26 mouse cellular contexts compared by ENCODE assay signal in the genomic region with DNA sequence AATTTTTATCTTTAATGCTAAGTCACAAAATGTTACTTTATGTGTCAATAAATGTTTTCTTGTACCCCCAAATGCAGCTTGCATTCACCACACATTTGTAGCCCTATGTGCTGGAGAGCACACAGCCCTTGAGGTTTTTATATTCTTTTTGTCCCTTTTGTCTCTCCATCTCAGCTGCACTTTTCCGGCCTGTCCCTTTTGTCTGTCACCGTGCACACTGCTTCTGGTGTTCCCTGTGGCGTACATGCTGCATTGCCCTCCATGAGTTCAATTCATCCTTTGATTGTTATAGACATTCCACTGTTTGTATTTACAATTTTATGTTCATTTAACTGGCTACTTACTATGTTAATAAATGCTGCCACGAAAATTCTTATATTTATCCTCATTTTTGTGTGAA.
DNase-seq lines count a peak whose midpoint lies in the region; ATAC-seq and TF ChIP-seq lines count a peak whose summit lies in the region.
"Had no signal": no experiment of that assay in that cellular context is flagged by ENCODE, and none has a peak within 500 bp of the region (broad histone marks: within the 10 kb centered on the region; RNA-seq: fewer than 3 reads in every experiment).

No protein-coding gene starts in this region.

- no peaks in the 10 kb centered on the region for H3K9me3 ChIP-seq in forebrain, embryonic 11.5 days (ENCODE audit: control insufficient read depth, low read length)
- H3K9me3 ChIP-seq in forebrain, embryonic 10.5 days, result no peaks in the 10 kb centered on the region
- H3K9me3 ChIP-seq in midbrain, embryonic 13.5 days, result no peaks in the 10 kb centered on the region
- H3K9me3 ChIP-seq in midbrain, embryonic 16.5 days (replicated peaks; ENCODE audit: control insufficient read depth, low read length, poor library complexity, severe bottlenecking), result no peaks in the 10 kb centered on the region
- H3K9me3 ChIP-seq in forebrain, embryonic 15.5 days, result no peaks in the 10 kb centered on the region
- no peaks in the 10 kb centered on the region for H3K9me3 ChIP-seq in intestine, embryonic 16.5 days (ENCODE audit: control insufficient read depth, low read length)
- H3K9me3 ChIP-seq: embryonic facial prominence, embryonic 12.5 days; embryonic facial prominence, embryonic 15.5 days; heart, embryonic 10.5 days; heart, embryonic 13.5 days; hindbrain, embryonic 12.5 days; hindbrain, embryonic 15.5 days; intestine, embryonic 15.5 days had no signal

- H3K27me3 ChIP-seq in forebrain, embryonic 11.5 days (ENCODE audit: control insufficient read depth, insufficient read depth, low read length), result no peaks in the 10 kb centered on the region
- no peaks in the 10 kb centered on the region for H3K27me3 ChIP-seq in forebrain, embryonic 10.5 days (ENCODE audit: poor library complexity, severe bottlenecking)
- H3K27me3 ChIP-seq in midbrain, embryonic 13.5 days, result no peaks in the 10 kb centered on the region
- H3K27me3 ChIP-seq in midbrain, embryonic 16.5 days (ENCODE audit: control insufficient read depth, insufficient read depth, low read depth, low read length), result no peaks in the 10 kb centered on the region
- no peaks in the 10 kb centered on the region for H3K27me3 ChIP-seq in forebrain, embryonic 15.5 days
- no peaks in the 10 kb centered on the region for H3K27me3 ChIP-seq in intestine, embryonic 16.5 days (replicated peaks; ENCODE audit: control insufficient read depth, insufficient read depth, low read length)
- H3K27me3 ChIP-seq: embryonic facial prominence, embryonic 12.5 days; embryonic facial prominence, embryonic 15.5 days; heart, embryonic 13.5 days; hindbrain, embryonic 12.5 days; hindbrain, embryonic 15.5 days; intestine, embryonic 15.5 days had no signal

- no peak overlapping the region for H3K4me2 ChIP-seq in forebrain, embryonic 11.5 days (ENCODE audit: low read depth, low read length, severe bottlenecking)
- no peak overlapping the region for H3K4me2 ChIP-seq in midbrain, embryonic 13.5 days (replicated peaks)
- H3K4me2 ChIP-seq in midbrain, embryonic 16.5 days (ENCODE audit: low read length), result no peak overlapping the region
- no peak overlapping the region for H3K4me2 ChIP-seq in forebrain, embryonic 15.5 days (replicated peaks)
- no peak overlapping the region for H3K4me2 ChIP-seq in intestine, embryonic 16.5 days (ENCODE audit: low read depth, low read length)
- H3K4me2 ChIP-seq: embryonic facial prominence, embryonic 12.5 days; embryonic facial prominence, embryonic 15.5 days; heart, embryonic 13.5 days; hindbrain, embryonic 12.5 days; hindbrain, embryonic 15.5 days; intestine, embryonic 15.5 days had no signal

- no peaks in the 10 kb centered on the region for H3K4me1 ChIP-seq in forebrain, embryonic 11.5 days (replicated peaks; ENCODE audit: control insufficient read depth, insufficient read depth, low read length)
- H3K4me1 ChIP-seq in forebrain, embryonic 10.5 days, result 0 out of 2 replicates have a peak, but pooled peaks cover 4% of the 10 kb centered on the region
- H3K4me1 ChIP-seq in midbrain, embryonic 13.5 days (replicated peaks), result no peaks in the 10 kb centered on the region
- H3K4me1 ChIP-seq in midbrain, embryonic 16.5 days (ENCODE audit: control insufficient read depth, insufficient read depth, low read length), result no peaks in the 10 kb centered on the region
- no peaks in the 10 kb centered on the region for H3K4me1 ChIP-seq in forebrain, embryonic 15.5 days
- H3K4me1 ChIP-seq in intestine, embryonic 16.5 days (ENCODE audit: control insufficient read depth, insufficient read depth, low read length), result no peaks in the 10 kb centered on the region
- H3K4me1 ChIP-seq: embryonic facial prominence, embryonic 12.5 days; embryonic facial prominence, embryonic 15.5 days; heart, embryonic 10.5 days; heart, embryonic 13.5 days; hindbrain, embryonic 12.5 days; hindbrain, embryonic 15.5 days; intestine, embryonic 15.5 days had no signal

- H3K4me3 ChIP-seq in forebrain, embryonic 11.5 days (ENCODE audit: low read depth, low read length), result no peak overlapping the region
- no peak overlapping the region for H3K4me3 ChIP-seq in forebrain, embryonic 10.5 days
- H3K4me3 ChIP-seq in midbrain, embryonic 13.5 days (replicated peaks), result no peak overlapping the region
- H3K4me3 ChIP-seq in midbrain, embryonic 16.5 days (ENCODE audit: low read depth, low read length), result no peak overlapping the region
- no peak overlapping the region for H3K4me3 ChIP-seq in forebrain, embryonic 15.5 days
- no peak overlapping the region for H3K4me3 ChIP-seq in intestine, embryonic 16.5 days (ENCODE audit: low read length)
- H3K4me3 ChIP-seq: embryonic facial prominence, embryonic 12.5 days; embryonic facial prominence, embryonic 15.5 days; heart, adult 2 months; heart, embryonic 10.5 days; heart, embryonic 13.5 days; hindbrain, embryonic 12.5 days; hindbrain, embryonic 15.5 days; intestine, embryonic 15.5 days had no signal

- TF ChIP-seq CTCF in brain, embryonic 14.5 days (IDR thresholded peaks at IDR 0.05; ENCODE audit: borderline replicate concordance, extremely low read depth, insufficient read depth, insufficient read length), result no peak

- peak; percentile 49; the same call in 1 of the 2 replicates for ATAC-seq in forebrain, embryonic 11.5 days (replicated peaks; ENCODE audit: low FRiP score)
- ATAC-seq in midbrain, embryonic 13.5 days, result peak; percentile 60; the same call in 1 of the 2 replicates
- ATAC-seq in midbrain, embryonic 16.5 days, result no peak
- peak; percentile 64; the same call in 1 of the 2 replicates for ATAC-seq in forebrain, embryonic 15.5 days (replicated peaks)
- ATAC-seq in intestine, embryonic 16.5 days, result no peak
- ATAC-seq: activated CD4-positive, CD25-positive, alpha-beta regulatory T cell, adult 4 months; intestine, embryonic 15.5 days had no signal

- H3K9ac ChIP-seq in forebrain, embryonic 11.5 days (ENCODE audit: low read length), result no peak overlapping the region
- no peak overlapping the region for H3K9ac ChIP-seq in midbrain, embryonic 13.5 days (replicated peaks)
- no peak overlapping the region for H3K9ac ChIP-seq in midbrain, embryonic 16.5 days (ENCODE audit: low read depth, low read length)
- no peak overlapping the region for H3K9ac ChIP-seq in forebrain, embryonic 15.5 days (replicated peaks)
- no peak overlapping the region for H3K9ac ChIP-seq in intestine, embryonic 16.5 days (ENCODE audit: low read depth, low read length)
- H3K9ac ChIP-seq: embryonic facial prominence, embryonic 12.5 days; embryonic facial prominence, embryonic 15.5 days; heart, embryonic 13.5 days; hindbrain, embryonic 12.5 days; hindbrain, embryonic 15.5 days; intestine, embryonic 15.5 days had no signal

- H3K36me3 ChIP-seq in forebrain, embryonic 11.5 days (ENCODE audit: control insufficient read depth, insufficient read depth, low read length), result no peaks in the 10 kb centered on the region; the same call in 1 of the 2 replicates
- H3K36me3 ChIP-seq in forebrain, embryonic 10.5 days (replicated peaks), result peaks cover 31% of the 10 kb centered on the region
- peaks cover 2% of the 10 kb centered on the region; the same call in 1 of the 2 replicates for H3K36me3 ChIP-seq in midbrain, embryonic 13.5 days
- H3K36me3 ChIP-seq in midbrain, embryonic 16.5 days (ENCODE audit: control insufficient read depth, insufficient read depth, low read length), result no peaks in the 10 kb centered on the region
- no peaks in the 10 kb centered on the region for H3K36me3 ChIP-seq in forebrain, embryonic 15.5 days
- H3K36me3 ChIP-seq in intestine, embryonic 16.5 days (ENCODE audit: control insufficient read depth, insufficient read depth, low read length), result no peaks in the 10 kb centered on the region
- H3K36me3 ChIP-seq: embryonic facial prominence, embryonic 12.5 days; embryonic facial prominence, embryonic 15.5 days; heart, embryonic 10.5 days; heart, embryonic 13.5 days; hindbrain, embryonic 15.5 days; intestine, embryonic 15.5 days had no signal

- no peak overlapping the region for H3K27ac ChIP-seq in forebrain, embryonic 11.5 days (ENCODE audit: low read depth, low read length)
- no peak overlapping the region for H3K27ac ChIP-seq in forebrain, embryonic 10.5 days
- no peak overlapping the region for H3K27ac ChIP-seq in midbrain, embryonic 13.5 days
- H3K27ac ChIP-seq in midbrain, embryonic 16.5 days (ENCODE audit: low read length), result no peak overlapping the region
- H3K27ac ChIP-seq in forebrain, embryonic 15.5 days (replicated peaks), result no peak overlapping the region
- H3K27ac ChIP-seq in intestine, embryonic 16.5 days (ENCODE audit: low read length), result no peak overlapping the region
- H3K27ac ChIP-seq: embryonic facial prominence, embryonic 12.5 days; embryonic facial prominence, embryonic 15.5 days; heart, adult 2 months; heart, embryonic 10.5 days; heart, embryonic 13.5 days; hindbrain, embryonic 12.5 days; hindbrain, embryonic 15.5 days; intestine, embryonic 15.5 days had no signal

- no peak for DNase-seq in forebrain, embryonic 11.5 days (ENCODE audit: low spot score)
- DNase-seq in forebrain, embryonic 10.5 days (ENCODE audit: extremely low spot score, low spot score), result no peak
- peak; percentile 44 for DNase-seq in brain, embryonic 14.5 days (ENCODE audit: low read depth)
- no peak for DNase-seq in cerebellum, adult 9-10 months
- DNase-seq: adrenal gland, adult 8-10 months; adrenal gland, postnatal 25 days; cerebellum, adult 18-20 months; cerebellum, adult 9-11 months; cerebellum, postnatal 25 days; gastrocnemius, postnatal 10 days; gastrocnemius, postnatal 36 days; heart, adult 2 months; heart, postnatal 14 days; heart, postnatal 4 days had no signal

- WGBS in forebrain, embryonic 11.5 days, result 47% methylated on average over 4 of the region's 4 CpGs
- 59% methylated on average over 4 of the region's 4 CpGs for WGBS in forebrain, embryonic 10.5 days
- WGBS in midbrain, embryonic 13.5 days, result 42% methylated on average over 4 of the region's 4 CpGs
- 39% methylated on average over 4 of the region's 4 CpGs for WGBS in midbrain, embryonic 16.5 days
- WGBS in forebrain, embryonic 15.5 days, result 35% methylated on average over 4 of the region's 4 CpGs
- WGBS in intestine, embryonic 16.5 days, result 79% methylated on average over 4 of the region's 4 CpGs

- no peak for TF ChIP-seq POLR2A in brain, embryonic 14.5 days (IDR thresholded peaks at IDR 0.05; ENCODE audit: borderline replicate concordance, extremely low read depth, insufficient read depth, insufficient read length, poor library complexity, severe bottlenecking)

Comparison
In these comparisons a context has a peak if more than half of its experiments do, and no peak if none do; other contexts are left out.
1. ATAC-seq: peak in forebrain, embryonic 11.5 days (single experiment), midbrain, embryonic 13.5 days (single experiment) and forebrain, embryonic 15.5 days (single experiment); none in midbrain, embryonic 16.5 days (single experiment) and intestine, embryonic 16.5 days (single experiment).